Comparison of ENCODE assay signal across 10 mouse cellular contexts in the genomic region with DNA sequence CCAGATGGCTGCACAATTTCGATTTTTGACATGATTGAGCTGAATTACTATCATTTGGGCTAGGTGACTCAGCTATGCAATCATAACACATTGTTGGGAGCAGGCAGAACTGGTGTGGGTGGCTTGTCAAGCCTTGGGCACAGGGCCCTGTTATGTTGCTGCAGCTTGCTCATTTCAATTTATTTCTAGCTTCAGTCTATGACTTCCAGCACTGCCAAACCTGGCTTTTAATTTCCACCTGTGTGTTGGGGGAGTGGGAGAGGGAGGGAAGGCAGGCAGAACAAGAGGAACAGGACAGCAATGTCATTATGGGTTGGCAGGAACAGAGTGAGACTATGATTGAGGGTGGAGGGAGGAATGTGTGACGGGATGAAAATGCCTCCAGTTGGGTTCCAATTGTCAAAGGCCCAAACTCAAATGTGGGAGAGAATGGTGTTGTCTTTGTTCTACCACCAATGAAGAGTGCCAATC.
DNase-seq lines count a peak whose midpoint lies in the region; ATAC-seq lines count a peak whose summit lies in the region.
"Had no signal": no experiment of that assay in that cellular context is flagged by ENCODE, and none has a peak within 500 bp of the region (broad histone marks: within the 10 kb centered on the region; RNA-seq: fewer than 3 reads in every experiment).

No protein-coding gene starts in this region.

- intact Hi-C loops in left cerebral cortex, postnatal 4 days (cut with DNase I): no loop called here

- ATAC-seq in frontal cortex, adult (ENCODE audit: low TSS enrichment): peak; percentile 96
- ATAC-seq in monocyte, adult 5-6 weeks (replicated peaks; ENCODE audit: insufficient number of reproducible peaks, low FRiP score, low TSS enrichment, poor library complexity, severe bottlenecking): no peak
- ATAC-seq: CD4-positive, CD25-positive, alpha-beta regulatory T cell, adult 4 months; midbrain, embryonic 16.5 days had no signal

- DNase-seq in left cerebral cortex, adult 11 months (ENCODE audit: low spot score): peak; percentile 57
- no peak for DNase-seq in left cerebral cortex, postnatal 4 days
- DNase-seq in layer of hippocampus, postnatal 10 days (ENCODE audit: low spot score in 2 of 2): peak; percentile 50 to 58
- peak; percentile 39 to 43 for DNase-seq in right cerebral cortex, postnatal 10 days (ENCODE audit: low spot score in 2 of 2)
- no peak for DNase-seq in kidney, postnatal 36 days
- DNase-seq in natural killer cell, adult 2 months (ENCODE audit: low spot score in 2 of 2): no peak

Comparison
In these comparisons a context has a peak if more than half of its experiments do, and no peak if none do; other contexts are left out.
1. DNase-seq: peak in left cerebral cortex, adult 11 months (single experiment), layer of hippocampus, postnatal 10 days (2 of 2) and right cerebral cortex, postnatal 10 days (2 of 2); none in left cerebral cortex, postnatal 4 days (single experiment), kidney, postnatal 36 days (0 of 2) and natural killer cell, adult 2 months (0 of 2).